Mouse (Mus musculus) G1E (cell line): ENCODE results near the gene Ascl1.

Experiments used
- CTCF ChIP-seq: IDR thresholded peaks from 2 replicates; pipeline ENCODE4 v1.5.1; 2012; ENCODE audit warnings: low read depth, low read length, inconsistent platforms, mixed read lengths
- GATA1 ChIP-seq: IDR thresholded peaks from 2 replicates; pipeline ENCODE4 v1.6.1; 2012; ENCODE audit warnings: borderline replicate concordance, low read length, inconsistent platforms, mixed read lengths
- POLR2AphosphoS5 ChIP-seq: IDR thresholded peaks from 2 replicates; pipeline ENCODE4 v1.6.1; 2012; ENCODE audit warnings: low read depth, low read length, inconsistent platforms; ENCODE audit not compliant: insufficient replicate concordance
- TAL1 ChIP-seq: conservative IDR thresholded peaks from 2 replicates; pipeline ENCODE4 v1.6.1; 2012; ENCODE audit warnings: low read depth, low read length, inconsistent platforms, mixed read lengths

DNA sequence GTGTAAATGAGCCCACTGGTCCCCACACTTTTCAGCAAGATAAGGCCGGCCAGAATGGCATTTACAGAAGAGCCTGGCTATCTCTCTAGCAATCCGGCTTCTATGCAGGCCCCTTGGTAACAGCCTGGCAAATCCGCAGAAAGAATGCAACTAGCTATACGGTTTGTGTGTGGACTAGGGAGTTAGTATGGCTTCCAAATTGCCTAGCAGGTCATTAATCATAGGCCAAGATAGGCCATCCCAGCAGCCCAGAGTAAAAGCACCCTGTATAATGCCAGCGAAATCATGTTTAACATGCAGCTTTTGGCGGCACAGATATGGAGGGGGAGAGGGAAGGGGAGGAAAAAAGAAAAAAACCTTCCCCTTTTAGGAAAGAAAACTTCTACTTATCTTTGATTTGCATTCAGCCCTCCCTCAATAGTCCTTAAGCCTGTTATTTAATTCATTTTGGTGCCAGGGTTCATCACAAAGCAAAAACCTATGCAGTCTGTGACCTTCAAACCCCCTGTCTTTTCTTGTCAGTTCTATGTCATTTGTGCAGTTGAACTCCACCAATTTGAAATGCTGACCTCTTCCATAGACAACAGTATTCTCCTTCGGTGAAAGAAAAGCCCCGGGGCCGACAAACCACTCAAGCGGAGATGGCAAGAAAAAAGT, 19.9 kb downstream of the Ascl1 start:
- TF ChIP-seq CTCF, result no peak
- no peak for TF ChIP-seq TAL1
- no peak for TF ChIP-seq GATA1
- TF ChIP-seq POLR2AphosphoS5, result no peak
